Mouse (Mus musculus) adrenal gland, adult 2 months (tissue): Measurements from ENCODE around the gene Krt18. TPM values are rescaled to one million over a fixed set of nuclear protein-coding genes. Genes with fewer than 3 reads are reported as not detected.
"Not testable (repeated sequence)": the region's sequence is repeated elsewhere in the genome, so short reads cannot be mapped to it uniquely, and the experiment has no call there.

Experiments used
- DNase-seq: peaks from one replicate; pipeline ENCODE4 v3.0.0; 2021
- long read RNA-seq: library from polyadenylated mRNA; stranded (forward); transcript quantifications from one replicate; pipeline ENCODE4 v2.0.0, GENCODE M21; 2021
- polyA plus RNA-seq: library from polyadenylated mRNA; depleted of rRNA; stranded (reverse); fragments of >200 nt; gene quantifications from 2 replicates; pipeline ENCODE4 v1.2.3, GENCODE M21; 2012; rRNA removed
- total RNA-seq, 2 experiments: library from RNA; stranded (reverse); gene quantifications; 2 replicates each; pipeline ENCODE4 v1.2.3; 2021

Krt18 gene
- 1 to 10 TPM; 1.6 to 2.5 TPM for total RNA-seq
- polyA plus RNA-seq, result 0.61 and 1.1 TPM in 2 replicates
- long read RNA-seq, partial matches to known transcripts, result 0 of 4 reads
- long read RNA-seq, other reads (novel, unspliced or antisense), result 0 of 4 reads

- DNase-seq, result no peak
Measured at GRCm38 (mm10) chr15:102028040-102028439, at the start of gene Krt18. Gene Krt18, plus strand, starts transcription at chr15:102028180.

DNA sequence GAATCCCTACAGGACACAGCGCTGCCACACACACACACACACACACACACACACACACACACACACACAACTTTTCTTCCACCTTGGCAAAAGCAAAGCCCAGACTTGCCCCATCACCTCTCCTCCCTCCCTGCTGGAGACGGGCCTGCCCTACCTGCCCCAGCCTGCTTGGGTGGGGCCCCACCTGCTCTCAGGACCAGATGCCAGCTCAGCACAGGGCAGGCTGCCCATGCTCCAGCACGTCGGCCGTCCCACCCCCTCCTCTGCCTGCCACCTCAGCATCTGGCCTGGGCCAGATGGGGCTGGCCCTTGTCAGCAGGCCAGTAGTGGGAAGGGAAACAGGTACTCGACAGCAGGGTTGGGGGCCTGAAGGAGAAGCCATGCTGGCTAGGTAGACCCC, 47.1 kb upstream of the Krt18 start:
- DNase-seq, result peak; percentile 20

DNA sequence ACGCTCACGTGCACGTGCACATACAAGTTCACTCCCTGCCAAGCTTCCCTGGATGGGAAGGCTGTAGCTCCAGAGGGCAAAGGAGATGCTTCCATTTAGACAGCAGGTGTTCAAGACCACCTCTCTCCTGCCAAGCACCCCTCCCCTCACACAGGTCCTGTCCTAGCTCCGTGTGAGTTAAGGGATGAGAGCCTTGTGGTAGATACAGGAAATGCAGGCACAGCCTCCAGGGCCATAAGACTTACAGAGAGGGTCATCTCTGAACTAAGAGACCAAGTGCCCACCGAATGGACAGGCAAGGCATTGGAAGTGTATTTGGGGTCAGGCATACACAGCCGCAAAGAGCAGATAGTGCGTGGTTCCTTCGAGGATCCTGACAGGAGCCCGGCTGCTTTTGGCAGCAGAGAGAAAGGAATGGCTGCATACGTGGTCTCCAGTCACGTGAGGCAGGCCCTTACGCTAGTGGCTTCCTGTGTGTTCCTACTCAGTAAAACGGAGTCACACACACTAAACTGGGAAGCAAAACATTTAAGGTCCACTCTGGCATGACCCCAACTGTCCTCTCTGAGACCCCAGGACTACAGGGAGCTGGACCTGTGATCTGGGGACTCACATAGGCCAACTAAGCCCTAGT, 44.5 kb upstream of the Krt18 start:
- no peak for DNase-seq

DNA sequence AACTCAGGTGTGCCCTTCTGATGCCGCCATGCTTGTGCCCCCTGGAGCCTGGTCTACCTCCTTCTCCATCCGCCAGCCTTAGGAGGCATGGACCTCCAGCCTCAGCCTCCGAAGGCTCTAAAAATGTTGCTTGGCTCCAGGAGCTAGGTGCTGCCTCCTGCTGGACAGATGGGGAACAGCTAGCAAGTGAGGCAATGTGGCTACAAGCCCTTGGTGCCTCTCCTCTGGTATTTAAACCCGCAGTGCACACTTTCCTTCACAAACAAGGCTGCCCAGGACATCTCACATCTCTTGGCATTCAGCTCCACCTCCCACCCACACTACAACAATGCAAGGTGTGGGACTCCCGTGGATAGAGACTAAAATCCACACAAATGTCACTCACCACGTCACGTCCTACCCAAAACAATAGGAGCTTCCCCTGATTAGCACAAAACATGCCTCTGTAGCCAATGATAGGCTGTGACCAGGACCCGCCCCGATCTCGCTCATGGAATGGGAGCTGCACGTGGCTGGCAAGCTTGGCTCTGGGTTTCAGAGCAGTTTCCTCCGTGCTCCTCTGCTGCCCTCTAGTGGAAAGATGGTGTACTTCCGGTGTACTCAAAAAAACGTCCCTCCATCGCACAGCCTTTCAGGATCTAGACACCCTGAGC, 43.9 kb upstream of the Krt18 start:
- DNase-seq, result peak; percentile 92

DNA sequence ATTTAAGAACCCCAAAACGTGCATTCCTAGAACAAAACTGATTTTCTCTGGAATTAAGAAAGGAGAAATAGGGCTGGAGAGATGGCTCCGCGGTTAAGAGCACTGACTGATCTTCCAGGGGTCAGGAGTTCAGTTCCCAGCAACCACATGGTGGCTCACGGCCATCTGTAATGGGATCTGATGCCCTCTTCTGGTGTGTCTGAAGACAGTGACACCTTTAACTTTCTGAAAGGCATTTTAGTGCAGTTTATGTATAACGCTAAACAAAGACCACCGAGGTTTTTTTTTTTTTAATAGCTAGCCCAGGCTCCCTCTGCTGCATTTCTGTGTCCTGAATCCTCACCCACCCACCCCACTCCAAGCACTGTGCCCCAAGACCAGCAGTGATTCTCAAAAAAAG, 43.2 kb upstream of the Krt18 start:
- DNase-seq, result no peak

DNA sequence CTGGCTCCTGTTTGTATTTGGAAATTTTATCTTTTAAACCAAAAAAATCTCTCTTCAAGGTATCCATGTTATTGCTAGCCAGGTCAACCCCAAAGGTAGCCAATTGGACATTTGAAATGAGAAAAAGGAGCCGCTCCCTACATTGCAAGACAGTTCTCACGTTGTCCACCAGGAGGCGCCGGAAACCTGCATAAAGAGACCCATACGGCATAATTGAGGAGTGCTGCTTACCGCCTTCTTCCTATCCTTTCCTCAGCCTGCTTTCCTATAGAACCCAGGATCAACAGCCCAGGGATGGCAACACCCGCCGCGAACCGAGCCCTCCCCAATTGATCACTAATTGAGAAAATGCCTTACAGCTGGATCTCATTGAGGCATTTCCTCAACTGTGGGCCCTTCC, 39.9 kb upstream of the Krt18 start:
- DNase-seq, result peak; percentile 79

GRCm38 (mm10) chr15:101988714-101989113, 39.3 kb upstream of the Krt18 start:
- no peak for DNase-seq

DNA sequence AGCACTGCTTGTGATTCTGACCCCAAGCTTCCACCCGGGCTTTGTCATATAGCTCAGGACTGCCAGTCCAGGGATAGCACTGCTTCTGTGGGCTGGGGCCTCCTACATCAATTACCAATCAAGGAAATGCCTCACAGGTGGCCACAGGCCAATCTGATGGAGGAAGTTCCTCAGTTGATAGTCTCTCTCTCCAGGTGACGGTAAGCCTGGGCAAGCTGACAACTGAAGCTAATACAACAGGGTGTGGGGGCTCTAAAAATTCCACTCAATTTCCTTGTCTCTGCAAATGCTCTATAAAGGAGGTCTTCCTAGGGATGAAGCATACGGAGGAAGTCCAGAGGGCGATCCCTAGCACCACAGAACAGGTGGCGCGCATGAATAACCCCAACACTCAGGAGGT, 37.0 kb upstream of the Krt18 start:
- DNase-seq, result no peak

DNA sequence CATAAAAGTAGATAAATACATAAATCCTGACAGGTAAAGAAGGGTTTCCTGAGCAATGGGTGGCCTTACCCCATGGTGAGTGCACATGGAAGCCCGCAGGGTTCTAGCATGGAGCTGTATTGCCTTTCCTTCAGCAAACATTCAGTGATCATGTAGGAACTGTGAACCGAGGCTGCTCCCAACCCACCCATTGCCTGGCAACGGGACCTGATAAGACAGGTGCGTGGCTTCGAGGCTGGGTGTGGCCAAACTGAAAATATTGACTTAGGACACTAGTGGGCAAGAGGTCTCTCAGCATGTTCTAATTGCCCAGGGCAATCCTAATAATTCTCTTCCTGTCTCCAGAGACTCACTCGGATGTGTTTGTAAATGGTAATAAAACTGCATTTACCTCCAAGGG, 33.6 kb upstream of the Krt18 start:
- no peak for DNase-seq

- no peak for DNase-seq
Measured at GRCm38 (mm10) chr15:101995484-101996236, 32.3 kb upstream of the Krt18 start.

DNA sequence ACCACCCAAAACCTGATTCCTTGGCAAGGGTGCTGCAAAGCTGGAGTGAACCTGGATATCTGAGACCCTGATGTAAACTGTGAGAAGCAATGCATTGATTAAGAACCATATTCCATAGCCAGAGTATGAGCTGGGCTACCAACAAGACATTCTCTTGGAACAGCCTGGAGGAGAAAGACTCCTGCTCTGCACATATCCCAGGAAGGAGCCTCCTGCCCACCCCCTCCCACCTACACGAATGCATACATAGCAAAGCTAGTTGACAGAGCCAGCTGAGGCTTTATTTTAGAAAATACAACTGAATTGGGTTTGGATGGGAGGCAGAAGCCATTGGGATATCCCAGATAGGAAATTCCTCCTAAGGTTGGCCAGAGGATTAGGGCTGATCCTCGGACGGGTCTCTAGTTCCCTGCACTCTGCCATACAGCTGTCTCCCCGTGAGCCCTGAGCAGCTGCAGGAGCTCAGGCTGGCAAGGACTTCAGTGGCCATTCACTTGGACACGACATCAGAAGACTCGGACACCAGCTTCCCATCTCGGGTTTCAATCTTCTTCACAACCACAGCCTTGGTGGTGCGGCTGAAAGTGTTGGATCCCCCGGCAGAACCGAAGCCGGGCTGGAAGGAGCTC, 31.4 kb upstream of the Krt18 start:
- DNase-seq, result not testable (repeated sequence)

DNA sequence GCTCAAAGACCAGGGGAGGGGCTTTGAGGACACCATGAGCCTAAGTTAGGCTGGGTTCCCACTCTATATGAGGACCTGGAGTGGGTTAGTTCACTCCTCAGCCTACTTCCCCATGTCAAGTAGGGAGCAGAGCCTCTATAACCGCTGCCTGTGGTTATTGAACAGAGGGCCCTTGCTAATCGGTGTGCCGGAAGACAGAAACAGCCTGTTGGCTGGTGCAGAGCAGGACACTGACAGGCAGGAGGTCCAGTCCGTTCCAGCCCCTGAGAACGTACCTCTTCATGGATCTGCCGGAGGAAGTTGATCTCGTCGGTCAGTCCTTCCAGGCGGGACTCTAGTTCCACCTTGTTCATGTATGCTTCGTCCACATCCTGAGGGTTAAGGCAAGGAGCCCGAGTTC, 28.8 kb upstream of the Krt18 start:
- DNase-seq, result no peak

- DNase-seq, result no peak
Measured at GRCm38 (mm10) chr15:101999676-102000335, 28.2 kb upstream of the Krt18 start.

- peak; percentile 85 for DNase-seq
Measured at GRCm38 (mm10) chr15:102002646-102003488, 25.1 kb upstream of the Krt18 start.

- DNase-seq, result no peak
Measured at GRCm38 (mm10) chr15:102003516-102003915, 24.5 kb upstream of the Krt18 start.

DNA sequence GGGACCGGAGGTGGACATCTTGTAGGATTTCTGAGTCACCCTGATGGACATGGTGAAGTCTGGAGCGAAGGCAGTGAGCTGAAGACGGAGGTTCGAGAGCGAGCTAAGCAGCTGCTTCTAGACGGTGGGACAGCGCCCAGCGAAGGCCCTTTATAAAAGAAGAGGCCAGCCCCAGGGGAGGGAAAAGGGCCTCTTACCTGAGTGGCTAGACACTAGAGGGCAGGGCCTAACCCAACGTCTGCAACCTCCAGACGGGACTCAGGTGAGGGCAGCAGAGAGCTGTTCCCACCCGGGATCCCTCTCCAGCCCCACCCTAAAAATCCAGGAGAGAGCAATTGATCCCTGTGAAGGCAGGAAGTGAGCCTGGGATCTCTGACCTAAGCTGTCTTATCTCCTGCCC, 23.8 kb upstream of the Krt18 start, which contains the start of gene Krt8:
Gene Krt8 (minus strand): TSS at position 294 of the 400 bp plus-strand sequence.
- peak; percentile 26 for DNase-seq

DNA sequence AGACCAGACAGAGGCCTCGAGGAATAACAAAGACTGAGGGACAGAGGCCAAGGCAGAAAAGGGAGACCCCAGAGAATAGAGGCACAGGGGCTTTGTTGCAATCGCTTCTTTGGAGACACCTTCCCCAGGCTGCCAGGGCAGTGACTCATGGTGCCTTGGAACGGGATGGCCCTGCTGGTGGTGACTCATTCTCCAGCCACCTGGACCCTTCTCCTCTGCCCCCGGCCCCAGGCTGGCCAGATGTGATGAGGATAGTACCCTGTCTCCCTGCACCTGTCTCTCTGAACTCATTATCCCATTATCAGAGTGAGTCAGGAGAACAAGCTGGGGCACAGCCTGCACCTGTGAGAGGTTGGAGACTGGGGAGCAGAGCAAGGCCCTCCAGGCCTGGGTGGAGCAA, 22.7 kb upstream of the Krt18 start:
- peak; percentile 73 for DNase-seq

- DNase-seq, result no peak
Measured at GRCm38 (mm10) chr15:102006317-102006716, 21.7 kb upstream of the Krt18 start.

- DNase-seq, result no peak
Measured at GRCm38 (mm10) chr15:102007097-102008069, 20.6 kb upstream of the Krt18 start.
